Mouse (Mus musculus): ENCODE results near the gene Ccdc85c.

The Ccdc85c gene

GRCm38 (mm10) chr12:108274661-108275507, at the start of gene Ccdc85c:
Gene Ccdc85c (minus strand): TSS chr12:108275425.
- peak; percentile 56 for DNase-seq (ENCODE audit: low spot score)

- no peak for DNase-seq (ENCODE audit: low spot score)
Observed at GRCm38 (mm10) chr12:108320096-108320495, 44.9 kb upstream of the Ccdc85c start.

- no peak for DNase-seq (ENCODE audit: low spot score)
Observed at GRCm38 (mm10) chr12:108318499-108318898, 43.3 kb upstream of the Ccdc85c start.

GRCm38 (mm10) chr12:108317826-108318430, 42.7 kb upstream of the Ccdc85c start:
- no peak for DNase-seq (ENCODE audit: low spot score)

- DNase-seq (ENCODE audit: low spot score): no peak
Observed at GRCm38 (mm10) chr12:108317201-108317738, 42.0 kb upstream of the Ccdc85c start.

- DNase-seq (ENCODE audit: low spot score): no peak
Observed at GRCm38 (mm10) chr12:108316655-108317054, 41.4 kb upstream of the Ccdc85c start.

GRCm38 (mm10) chr12:108315818-108316217, 40.6 kb upstream of the Ccdc85c start:
- DNase-seq (ENCODE audit: low spot score): no peak

GRCm38 (mm10) chr12:108313244-108313772, 38.1 kb upstream of the Ccdc85c start:
- no peak for DNase-seq (ENCODE audit: low spot score)

- no peak for DNase-seq (ENCODE audit: low spot score)
Observed at GRCm38 (mm10) chr12:108312432-108312851, 37.2 kb upstream of the Ccdc85c start.

GRCm38 (mm10) chr12:108311741-108312290, 36.6 kb upstream of the Ccdc85c start:
- DNase-seq (ENCODE audit: low spot score): no peak

- DNase-seq (ENCODE audit: low spot score): no peak
Observed at GRCm38 (mm10) chr12:108310456-108311027, 35.3 kb upstream of the Ccdc85c start.

GRCm38 (mm10) chr12:108310041-108310440, 34.8 kb upstream of the Ccdc85c start:
- DNase-seq (ENCODE audit: low spot score): no peak

GRCm38 (mm10) chr12:108309116-108309794, 34.0 kb upstream of the Ccdc85c start:
- no peak for DNase-seq (ENCODE audit: low spot score)

- DNase-seq (ENCODE audit: low spot score): no peak
Observed at GRCm38 (mm10) chr12:108308363-108308856, 33.2 kb upstream of the Ccdc85c start.

- peak; percentile 53 for DNase-seq (ENCODE audit: low spot score)
Observed at GRCm38 (mm10) chr12:108307553-108307952, 32.3 kb upstream of the Ccdc85c start.

GRCm38 (mm10) chr12:108305812-108306794, 30.9 kb upstream of the Ccdc85c start, which contains the start of gene Hhipl1:
Gene Hhipl1 (plus strand): TSS chr12:108306270.
- peak; percentile 54 for DNase-seq (ENCODE audit: low spot score)

GRCm38 (mm10) chr12:108305172-108305571, 29.9 kb upstream of the Ccdc85c start:
- DNase-seq (ENCODE audit: low spot score): no peak

GRCm38 (mm10) chr12:108303778-108304365, 28.6 kb upstream of the Ccdc85c start:
- DNase-seq (ENCODE audit: low spot score): no peak

- no peak for DNase-seq (ENCODE audit: low spot score)
Observed at GRCm38 (mm10) chr12:108301006-108301405, 25.8 kb upstream of the Ccdc85c start.

- no peak for DNase-seq (ENCODE audit: low spot score)
Observed at GRCm38 (mm10) chr12:108297033-108297432, 21.8 kb upstream of the Ccdc85c start.

All from ovary, postnatal 36 days (tissue).